Mouse (Mus musculus) adrenal gland, adult 8-10 months (tissue): ENCODE results near the gene Mtrf1. TPM values are rescaled to one million over a fixed set of nuclear protein-coding genes. Genes with fewer than 3 reads are reported as not detected.
A peak's percentile ranks its signal among the peaks of the same experiment; 100 is the strongest.
"Not testable (repeated sequence)": the region's sequence is repeated elsewhere in the genome, so short reads cannot be mapped to it uniquely, and the experiment has no call there.

ENCODE experiments used
- DNase-seq: peaks from one replicate; pipeline ENCODE4 v3.0.0; 2022
- total RNA-seq, 4 experiments: library from RNA; stranded (reverse); gene quantifications; 2 replicates each; pipeline ENCODE4 v1.2.4; 2022

Mtrf1 gene
- total RNA-seq, 4 experiments from 2014 or later = 6.7 to 7.6 (median 7.0) TPM

DNA sequence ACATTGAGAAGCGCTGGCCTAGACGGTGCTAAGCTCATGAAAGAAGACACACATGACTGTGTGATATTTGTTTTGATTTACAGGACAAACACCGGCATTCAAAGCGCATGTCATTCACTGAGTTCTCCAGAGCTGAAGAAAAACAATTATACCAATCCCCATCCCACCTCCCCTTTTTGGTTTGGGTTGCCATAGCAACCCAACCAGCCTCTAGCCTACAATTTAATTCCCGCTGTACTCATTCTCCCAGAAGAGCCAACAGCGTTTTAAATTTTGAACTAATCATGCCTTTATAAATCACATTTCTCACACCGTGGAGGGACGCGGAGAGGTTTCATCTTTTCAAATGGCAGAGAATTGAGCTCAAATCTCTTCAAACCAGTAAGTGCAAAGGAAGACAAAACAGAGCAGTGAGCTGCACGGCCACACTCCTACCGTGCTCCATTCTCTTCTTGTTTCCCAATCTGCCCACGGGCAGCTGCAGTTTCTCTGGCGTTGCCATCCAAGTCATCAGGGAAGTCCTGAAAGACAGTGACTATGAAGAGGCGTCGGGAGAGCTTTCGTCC, 47.6 kb downstream of the Mtrf1 start:
- no peak for DNase-seq

DNA sequence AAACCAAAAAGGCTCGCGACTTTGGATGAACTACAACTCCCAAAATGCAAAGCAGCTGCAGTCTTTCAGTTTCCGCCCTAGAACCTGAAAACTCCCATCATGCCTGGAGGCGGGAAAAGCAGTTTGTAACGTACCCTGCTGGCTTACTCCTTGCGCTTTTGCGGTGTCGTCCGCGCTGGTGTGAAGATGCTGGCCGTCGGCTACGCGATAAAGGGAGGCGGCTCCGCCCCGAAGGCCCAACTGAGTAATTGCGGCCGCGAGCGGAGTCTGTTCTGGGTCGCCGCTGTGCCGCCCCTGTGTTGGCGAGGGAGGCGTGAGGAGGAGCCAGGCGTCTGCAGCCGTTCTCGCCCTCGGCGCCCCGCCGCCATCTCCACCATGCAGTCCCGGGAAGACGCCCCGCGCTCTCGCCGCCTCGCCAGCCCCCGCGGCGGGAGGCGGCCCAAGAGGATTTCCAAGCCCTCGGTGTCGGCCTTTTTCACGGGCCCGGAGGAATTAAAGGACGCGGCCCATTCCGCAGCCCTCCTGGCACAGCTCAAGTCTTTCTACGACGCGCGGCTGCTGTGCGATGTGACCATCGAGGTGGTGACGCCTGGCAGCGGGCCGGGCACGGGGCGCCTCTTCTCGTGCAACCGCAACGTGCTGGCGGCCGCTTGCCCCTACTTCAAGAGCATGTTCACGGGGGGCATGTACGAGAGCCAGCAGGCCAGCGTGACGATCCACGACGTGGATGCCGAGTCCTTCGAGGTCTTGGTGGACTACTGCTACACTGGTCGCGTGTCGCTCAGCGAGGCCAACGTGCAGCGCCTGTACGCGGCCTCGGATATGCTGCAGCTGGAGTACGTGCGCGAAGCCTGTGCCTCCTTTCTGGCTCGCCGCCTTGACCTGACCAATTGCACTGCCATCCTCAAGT, 54.4 kb downstream of the Mtrf1 start, which contains the start of gene Kbtbd6:
TSS of gene Kbtbd6 (plus strand) at position 155 of the 910 bp plus-strand sequence.
- DNase-seq = peak; percentile 70

DNA sequence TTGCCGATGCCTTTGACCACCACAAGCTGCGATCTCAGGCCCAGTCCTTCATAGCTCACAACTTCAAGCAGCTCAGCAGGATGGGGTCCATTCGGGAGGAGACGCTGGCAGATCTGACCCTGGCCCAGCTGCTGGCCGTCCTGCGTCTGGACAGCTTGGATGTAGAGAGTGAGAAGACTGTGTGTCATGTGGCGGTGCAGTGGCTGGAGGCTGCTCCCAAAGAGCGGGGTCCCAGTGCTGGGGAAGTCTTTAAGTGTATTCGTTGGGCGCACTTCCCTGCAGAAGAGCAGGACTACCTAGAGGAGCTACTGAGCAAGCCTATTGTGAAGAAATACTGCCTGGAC, 55.0 kb downstream of the Mtrf1 start:
- DNase-seq = not testable (repeated sequence)

DNA sequence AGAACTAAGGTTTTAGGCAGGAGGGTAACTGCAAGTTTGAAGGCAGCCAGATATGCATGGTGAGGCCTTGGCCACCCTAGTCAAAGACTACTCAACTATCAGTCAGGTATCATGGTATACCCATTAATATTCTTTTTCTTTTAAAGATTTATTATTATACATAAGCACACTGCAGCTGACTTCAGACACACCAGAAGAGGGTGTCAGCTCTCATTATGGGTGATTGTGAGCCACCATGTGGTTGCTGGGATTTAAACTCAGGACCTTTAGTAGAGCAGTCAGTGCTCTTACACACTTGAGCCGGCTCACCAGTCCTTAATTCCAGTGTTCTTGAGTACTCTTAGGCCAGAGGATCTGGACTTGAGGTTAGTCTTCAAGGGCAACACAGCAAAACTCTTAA, 62.8 kb downstream of the Mtrf1 start:
- no peak for DNase-seq

DNA sequence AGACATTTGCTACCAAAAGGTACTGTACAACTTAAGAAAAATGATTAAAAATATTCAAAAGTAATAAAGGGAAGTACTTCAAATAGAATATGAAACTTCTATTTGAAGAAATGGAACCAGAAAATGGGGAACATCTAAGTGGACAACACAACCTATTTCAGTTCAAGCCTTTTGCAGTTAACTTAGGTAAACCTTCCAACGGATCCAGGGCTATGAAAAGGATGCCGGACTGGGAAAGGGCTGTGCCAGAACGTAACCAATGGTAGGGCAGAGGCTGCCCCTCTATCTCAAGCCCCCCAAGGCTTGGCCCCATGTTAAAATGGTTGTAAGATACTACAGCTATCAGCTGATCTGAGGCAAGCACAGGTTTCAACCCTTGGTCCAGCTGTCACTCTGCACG, 63.4 kb downstream of the Mtrf1 start:
- DNase-seq = no peak

DNA sequence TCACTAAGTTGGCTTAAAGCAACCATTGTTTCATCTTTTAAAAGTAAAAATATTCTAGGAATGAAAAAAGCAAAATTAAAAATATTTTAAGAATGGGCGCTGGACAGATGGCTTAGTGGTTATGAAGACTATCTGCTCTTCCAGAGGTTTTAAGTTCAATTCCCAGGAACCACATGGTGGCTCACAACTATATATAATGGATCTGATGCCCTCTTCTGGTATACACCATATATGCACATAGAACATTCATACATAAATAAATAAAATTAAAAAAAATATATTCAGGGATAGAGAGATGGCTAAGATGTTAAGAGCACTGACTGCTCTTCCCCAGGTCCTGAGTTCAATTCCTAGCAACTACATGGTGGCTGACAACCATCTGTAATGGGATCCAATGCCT, 68.1 kb downstream of the Mtrf1 start:
- DNase-seq = no peak

DNA sequence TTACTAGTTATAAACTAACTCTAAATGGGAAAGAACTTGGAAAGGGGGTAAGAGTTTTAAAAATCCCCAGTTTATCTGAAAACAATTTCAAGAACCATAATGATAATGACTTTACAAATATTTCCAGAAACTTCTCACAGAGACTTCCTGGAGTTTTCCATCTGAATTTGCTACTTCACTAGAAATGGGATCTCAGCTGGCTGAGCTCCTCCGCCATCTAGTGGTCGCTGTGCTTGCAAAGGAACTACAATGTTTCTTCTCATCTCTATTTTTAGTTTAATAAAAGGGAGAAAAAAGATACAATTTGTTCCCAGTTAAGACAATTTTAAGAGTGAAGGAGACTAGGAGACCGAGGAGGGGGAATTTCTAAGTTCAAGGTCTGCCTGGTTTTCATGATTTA, 70.0 kb downstream of the Mtrf1 start:
- DNase-seq = no peak

Other genes starting within 250 kb of the Mtrf1 start
- gene Zfp957, start 150.4 kb upstream of the Mtrf1 start, total RNA-seq = under 1 TPM in 1 of 4 experiments, not detected in 3; 0.12 TPM
- gene Rgcc, start 96.1 kb upstream of the Mtrf1 start, total RNA-seq = 100 to 1,000 TPM in 3 of 4 experiments, 10 to 100 TPM in 1; 88.1 to 240 (median 162) TPM
- 10 to 100 TPM; 15.8 to 26.3 (median 20.1) TPM for gene Naa16, start 7.0 kb upstream of the Mtrf1 start, total RNA-seq
- 10 to 100 TPM in 2 of 4 experiments, 1 to 10 TPM in 2; 8.4 to 12.3 (median 10.8) TPM for gene Kbtbd7, start 28.7 kb downstream of the Mtrf1 start, total RNA-seq
- gene Kbtbd6, start 54.1 kb downstream of the Mtrf1 start, total RNA-seq = under 1 TPM in 3 of 4 experiments, not detected in 1; 0.17 to 0.26 (median 0.18) TPM
- gene Elf1, start 83.4 kb downstream of the Mtrf1 start, total RNA-seq = 10 to 100 TPM; 20.9 to 24.7 (median 21.4) TPM
- gene Wbp4, start 83.7 kb downstream of the Mtrf1 start, total RNA-seq = 10 to 100 TPM; 34.7 to 40.1 (median 36.8) TPM
- 100 to 1,000 TPM in 1 of 4 experiments, 10 to 100 TPM in 3; 79.3 to 118 (median 93.0) TPM for gene Sugt1, start 189.9 kb downstream of the Mtrf1 start, total RNA-seq